Mouse (Mus musculus): ENCODE data around the gene Slc35f3. TPM values are rescaled to one million over a fixed set of nuclear protein-coding genes. Genes with fewer than 3 reads are reported as not detected.

Slc35f3 gene
- total RNA-seq, 1 experiment = 0.18 TPM

GRCm38 (mm10) chr8:126424163-126424562 is 125.8 kb downstream of the Slc35f3 start:
- H3K9me3 ChIP-seq (ENCODE audit: control insufficient read depth, insufficient read depth, low read depth, low read length) = no peaks in the 10 kb centered on the region
- H3K9ac ChIP-seq (ENCODE audit: insufficient read depth, low read depth, low read length, poor library complexity, severe bottlenecking) = no peak overlapping the region
- no peak overlapping the region for H3K4me3 ChIP-seq (ENCODE audit: insufficient read depth in 1 of 2, low read depth in 1 of 2, low read length in 2 of 2, poor library complexity in 1 of 2, severe bottlenecking in 1 of 2)
- H3K27ac ChIP-seq (ENCODE audit: insufficient read depth, low read depth, low read length, poor library complexity, severe bottlenecking) = no peak overlapping the region
- peaks cover 2% of the 10 kb centered on the region in 2 experiments; a peak in 1 of 4 replicates for H3K4me1 ChIP-seq (ENCODE audit: control insufficient read depth in 2 of 2, insufficient read depth in 2 of 2, low read length in 2 of 2, poor library complexity in 1 of 2)
- in situ Hi-C loops (cut with MboI; ENCODE audit: low sequenced_read_pairs in 2 of 2, unreplicated experiment in 2 of 2) = no loop called here
- peaks cover 28% of the 10 kb centered on the region for H3K36me3 ChIP-seq (ENCODE audit: control insufficient read depth, insufficient read depth, low read length, poor library complexity, severe bottlenecking)
- no peak for DNase-seq (ENCODE audit: low read depth, low spot score)
- TF ChIP-seq ZNF384 (IDR thresholded peaks at IDR 0.05; ENCODE audit: low read depth, low read length) (no peak), MAFK (IDR thresholded peaks at IDR 0.05; ENCODE audit: insufficient read depth, low read depth, low read length) (no peak), ZC3H11A (IDR thresholded peaks at IDR 0.05; ENCODE audit: borderline replicate concordance, low read depth, low read length) (no peak), HCFC1 (IDR thresholded peaks at IDR 0.05; ENCODE audit: borderline replicate concordance, insufficient read depth, low read length) (no peak), CHD2 (IDR thresholded peaks at IDR 0.05; ENCODE audit: low read depth, low read length) (no peak)

- Histone ChIP-seq H3K27ac (ENCODE audit: insufficient read depth, low read depth, low read length, poor library complexity, severe bottlenecking) (no peak overlapping the region), H3K4me1 (ENCODE audit: control insufficient read depth in 2 of 2, insufficient read depth in 2 of 2, low read length in 2 of 2, poor library complexity in 1 of 2) (peaks cover 2% of the 10 kb centered on the region in 2 experiments; a peak in 1 of 4 replicates), H3K9ac (ENCODE audit: insufficient read depth, low read depth, low read length, poor library complexity, severe bottlenecking) (no peak overlapping the region), H3K4me3 (ENCODE audit: insufficient read depth in 1 of 2, low read depth in 1 of 2, low read length in 2 of 2, poor library complexity in 1 of 2, severe bottlenecking in 1 of 2) (no peak overlapping the region), H3K9me3 (ENCODE audit: control insufficient read depth, insufficient read depth, low read depth, low read length) (no peaks in the 10 kb centered on the region), H3K36me3 (ENCODE audit: control insufficient read depth, insufficient read depth, low read length, poor library complexity, severe bottlenecking) (peaks cover 30% of the 10 kb centered on the region)
- no peak for DNase-seq (ENCODE audit: low read depth, low spot score)
- in situ Hi-C loops (cut with MboI; ENCODE audit: low sequenced_read_pairs in 2 of 2, unreplicated experiment in 2 of 2) = no loop called here
- no peak for TF ChIP-seq ZNF384 (IDR thresholded peaks at IDR 0.05; ENCODE audit: low read depth, low read length)
- no peak for TF ChIP-seq MAFK (IDR thresholded peaks at IDR 0.05; ENCODE audit: insufficient read depth, low read depth, low read length)
- TF ChIP-seq HCFC1 (IDR thresholded peaks at IDR 0.05; ENCODE audit: borderline replicate concordance, insufficient read depth, low read length) = no peak
Observed at GRCm38 (mm10) chr8:126424946-126425345, 126.6 kb downstream of the Slc35f3 start.

GRCm38 (mm10) chr8:126429635-126430034 is 131.3 kb downstream of the Slc35f3 start:
- Histone ChIP-seq H3K4me1 (ENCODE audit: control insufficient read depth in 2 of 2, insufficient read depth in 2 of 2, low read length in 2 of 2, poor library complexity in 1 of 2) (no peaks in the 10 kb centered on the region), H3K9ac (ENCODE audit: insufficient read depth, low read depth, low read length, poor library complexity, severe bottlenecking) (no peak overlapping the region), H3K36me3 (ENCODE audit: control insufficient read depth, insufficient read depth, low read length, poor library complexity, severe bottlenecking) (peaks cover 46% of the 10 kb centered on the region), H3K4me3 (ENCODE audit: insufficient read depth in 1 of 2, low read depth in 1 of 2, low read length in 2 of 2, poor library complexity in 1 of 2, severe bottlenecking in 1 of 2) (no peak overlapping the region), H3K9me3 (ENCODE audit: control insufficient read depth, insufficient read depth, low read depth, low read length) (no peaks in the 10 kb centered on the region), H3K27ac (ENCODE audit: insufficient read depth, low read depth, low read length, poor library complexity, severe bottlenecking) (no peak overlapping the region)
- in situ Hi-C loops (cut with MboI; ENCODE audit: low sequenced_read_pairs in 2 of 2, unreplicated experiment in 2 of 2) = no loop called here
- DNase-seq (ENCODE audit: low read depth, low spot score) = no peak
- TF ChIP-seq HCFC1 (IDR thresholded peaks at IDR 0.05; ENCODE audit: borderline replicate concordance, insufficient read depth, low read length) = no peak
- no peak for TF ChIP-seq MAFK (IDR thresholded peaks at IDR 0.05; ENCODE audit: insufficient read depth, low read depth, low read length)
- TF ChIP-seq ZC3H11A (IDR thresholded peaks at IDR 0.05; ENCODE audit: borderline replicate concordance, low read depth, low read length) = no peak
- TF ChIP-seq CHD2 (IDR thresholded peaks at IDR 0.05; ENCODE audit: low read depth, low read length) = no peak
- TF ChIP-seq ZNF384 (IDR thresholded peaks at IDR 0.05; ENCODE audit: low read depth, low read length) = no peak

GRCm38 (mm10) chr8:126433827-126434226 is 135.5 kb downstream of the Slc35f3 start:
- no peaks in the 10 kb centered on the region for H3K9me3 ChIP-seq (ENCODE audit: control insufficient read depth, insufficient read depth, low read depth, low read length)
- H3K4me1 ChIP-seq (ENCODE audit: control insufficient read depth in 2 of 2, insufficient read depth in 2 of 2, low read length in 2 of 2, poor library complexity in 1 of 2) = no peaks in the 10 kb centered on the region
- in situ Hi-C loops (cut with MboI; ENCODE audit: low sequenced_read_pairs in 2 of 2, unreplicated experiment in 2 of 2) = no loop called here
- no peak for DNase-seq (ENCODE audit: low read depth, low spot score)
- no peak overlapping the region for H3K4me3 ChIP-seq (ENCODE audit: insufficient read depth in 1 of 2, low read depth in 1 of 2, low read length in 2 of 2, poor library complexity in 1 of 2, severe bottlenecking in 1 of 2)
- H3K36me3 ChIP-seq (ENCODE audit: control insufficient read depth, insufficient read depth, low read length, poor library complexity, severe bottlenecking) = peaks cover 37% of the 10 kb centered on the region
- H3K9ac ChIP-seq (ENCODE audit: insufficient read depth, low read depth, low read length, poor library complexity, severe bottlenecking) = no peak overlapping the region
- H3K27ac ChIP-seq (ENCODE audit: insufficient read depth, low read depth, low read length, poor library complexity, severe bottlenecking) = no peak overlapping the region
- TF ChIP-seq CHD2 (IDR thresholded peaks at IDR 0.05; ENCODE audit: low read depth, low read length) (no peak), HCFC1 (IDR thresholded peaks at IDR 0.05; ENCODE audit: borderline replicate concordance, insufficient read depth, low read length) (no peak), ZNF384 (IDR thresholded peaks at IDR 0.05; ENCODE audit: low read depth, low read length) (no peak), ZC3H11A (IDR thresholded peaks at IDR 0.05; ENCODE audit: borderline replicate concordance, low read depth, low read length) (no peak), MAFK (IDR thresholded peaks at IDR 0.05; ENCODE audit: insufficient read depth, low read depth, low read length) (no peak)

GRCm38 (mm10) chr8:126438937-126439336 is 140.6 kb downstream of the Slc35f3 start:
- H3K36me3 ChIP-seq (ENCODE audit: control insufficient read depth, insufficient read depth, low read length, poor library complexity, severe bottlenecking) = peaks cover 21% of the 10 kb centered on the region
- H3K27ac ChIP-seq (ENCODE audit: insufficient read depth, low read depth, low read length, poor library complexity, severe bottlenecking) = no peak overlapping the region
- TF ChIP-seq HCFC1 (IDR thresholded peaks at IDR 0.05; ENCODE audit: borderline replicate concordance, insufficient read depth, low read length) = no peak
- no peak for TF ChIP-seq ZNF384 (IDR thresholded peaks at IDR 0.05; ENCODE audit: low read depth, low read length)
- TF ChIP-seq CHD2 (IDR thresholded peaks at IDR 0.05; ENCODE audit: low read depth, low read length) = no peak
- no peak for TF ChIP-seq ZC3H11A (IDR thresholded peaks at IDR 0.05; ENCODE audit: borderline replicate concordance, low read depth, low read length)
- no peak for TF ChIP-seq MAFK (IDR thresholded peaks at IDR 0.05; ENCODE audit: insufficient read depth, low read depth, low read length)
- no peaks in the 10 kb centered on the region for H3K4me1 ChIP-seq (ENCODE audit: control insufficient read depth in 2 of 2, insufficient read depth in 2 of 2, low read length in 2 of 2, poor library complexity in 1 of 2)
- DNase-seq (ENCODE audit: low read depth, low spot score) = no peak
- H3K4me3 ChIP-seq (ENCODE audit: insufficient read depth in 1 of 2, low read depth in 1 of 2, low read length in 2 of 2, poor library complexity in 1 of 2, severe bottlenecking in 1 of 2) = no peak overlapping the region
- H3K9me3 ChIP-seq (ENCODE audit: control insufficient read depth, insufficient read depth, low read depth, low read length) = no peaks in the 10 kb centered on the region
- in situ Hi-C loops (cut with MboI; ENCODE audit: low sequenced_read_pairs in 2 of 2, unreplicated experiment in 2 of 2) = no loop called here
- no peak overlapping the region for H3K9ac ChIP-seq (ENCODE audit: insufficient read depth, low read depth, low read length, poor library complexity, severe bottlenecking)

Other genes starting within 250 kb of the Slc35f3 start
- gene Coa6, start 124.0 kb downstream of the Slc35f3 start, total RNA-seq (2012; rRNA removed) = 26.0 and 34.9 TPM in 2 replicates
- 9.5 and 11.9 TPM in 2 replicates for gene Tarbp1, start 176.5 kb downstream of the Slc35f3 start, total RNA-seq (2012; rRNA removed)